Mouse (Mus musculus): ENCODE results near the gene Zcchc3. TPM values are rescaled to one million over a fixed set of nuclear protein-coding genes. Genes with fewer than 3 reads are reported as not detected.

Zcchc3 gene
- 5.2 TPM for polyA plus RNA-seq (2015; fragmentation: Illumina TruSeq; extraction: RNeasy Lipid Tissue Mini Kit (QIAGEN cat#74804); ENCODE audit: low read depth, low replicate concordance)

DNA sequence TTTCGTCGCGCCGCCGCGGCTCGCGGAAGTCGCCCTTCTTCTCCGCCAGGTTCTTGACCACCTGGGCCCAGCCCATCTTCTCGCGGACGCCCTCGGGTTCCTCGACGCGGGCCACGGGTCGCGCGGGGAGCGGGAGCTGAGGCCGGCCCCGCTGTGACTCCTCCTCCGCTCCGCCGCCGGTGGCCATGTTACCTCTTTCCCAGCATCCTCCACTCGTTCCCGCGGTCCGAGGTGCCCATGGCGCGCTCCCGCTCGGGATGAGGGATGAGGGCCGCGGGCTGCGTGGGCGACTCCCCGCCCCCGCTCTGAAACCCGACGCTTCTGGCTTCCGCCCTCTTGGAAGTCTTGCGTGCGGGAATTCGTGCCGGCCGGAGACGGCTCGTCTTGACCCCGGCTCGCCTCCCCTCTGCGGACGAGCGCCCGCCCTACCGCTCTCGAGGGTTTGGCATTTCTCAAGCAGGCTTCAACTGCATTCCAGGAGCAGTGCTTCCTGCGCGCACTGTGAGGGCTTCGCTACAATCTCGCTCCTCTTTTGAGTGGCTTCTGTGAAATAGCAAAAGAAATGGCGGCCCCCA lies at the start of gene Zcchc3:
Gene Zcchc3, minus strand, starts transcription at position 437 of the 575 bp plus-strand sequence.

DNA sequence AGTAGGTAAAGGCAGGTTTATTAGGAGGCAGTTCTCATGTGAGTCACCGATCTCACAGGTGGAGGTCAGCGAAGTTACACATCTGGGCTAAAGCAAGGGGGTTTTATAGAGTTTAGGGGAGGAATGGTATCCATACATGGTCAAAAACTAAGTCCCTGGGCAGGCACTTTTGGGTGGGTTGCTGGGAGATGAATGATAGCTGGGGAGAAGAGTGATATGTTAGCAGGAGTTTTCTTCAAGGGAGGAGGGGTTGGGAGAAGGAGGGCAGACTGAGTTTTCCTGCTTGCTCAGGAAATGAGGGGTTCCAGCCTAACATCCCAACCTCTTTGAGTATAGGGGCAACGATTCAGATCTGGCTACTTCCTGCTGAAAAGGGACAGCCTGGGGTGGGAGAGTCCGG lies 460 bp upstream of the Zcchc3 start, which contains the start of gene 6820408C15Rik:
Gene 6820408C15Rik, plus strand, starts transcription at position 301 of the 400 bp plus-strand sequence.

DNA sequence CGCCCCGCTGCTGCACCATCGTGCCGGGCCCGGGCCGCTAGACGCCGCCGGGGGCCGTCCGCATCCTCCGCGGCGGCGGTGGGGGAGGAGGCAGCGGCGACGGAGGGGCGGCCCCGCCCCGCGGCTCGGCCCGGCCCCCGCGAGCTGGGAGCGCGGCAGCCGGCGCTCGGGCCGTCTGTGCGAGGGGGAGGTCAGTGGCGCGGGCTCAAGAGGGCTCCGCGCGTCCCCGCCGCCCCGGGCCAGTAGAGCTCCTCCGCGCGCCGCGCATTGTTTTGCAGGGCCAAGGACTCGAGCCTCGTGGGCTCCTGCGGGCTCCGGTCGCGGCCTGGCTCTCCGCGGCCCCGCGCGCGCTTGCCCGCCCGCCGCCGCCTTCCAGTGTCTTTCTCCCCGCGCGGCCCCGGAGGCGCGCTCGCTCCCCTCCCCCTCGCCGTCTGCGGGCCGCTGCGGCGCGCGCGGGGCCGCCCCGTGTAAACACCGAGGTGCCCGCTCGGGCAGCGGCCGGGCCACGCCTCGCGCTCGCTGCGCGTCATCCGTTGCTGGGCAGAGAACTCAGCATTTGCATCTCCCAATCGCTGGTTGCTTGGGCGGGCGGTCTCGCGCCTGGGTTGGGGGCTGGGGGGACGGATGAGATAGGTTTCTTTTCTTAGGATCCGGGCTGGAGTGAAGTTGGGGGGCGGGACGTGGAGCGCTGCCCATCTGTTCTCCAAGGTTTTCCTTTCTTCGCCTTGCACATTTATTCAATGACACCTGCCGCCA lies 17.0 kb downstream of the Zcchc3 start, which contains the start of gene Sox12:
Gene Sox12, minus strand, starts transcription at position 384 of the 756 bp plus-strand sequence.

GRCm38 (mm10) chr2:152376345-152376741 lies 38.5 kb downstream of the Zcchc3 start, which contains the start of gene Nrsn2:
Gene Nrsn2 (minus strand): TSS chr2:152376638.

Other genes starting within 250 kb of the Zcchc3 start
- gene Csnk2a1, start 188.2 kb downstream of the Zcchc3 start, polyA plus RNA-seq (2015; fragmentation: Illumina TruSeq; extraction: RNeasy Lipid Tissue Mini Kit (QIAGEN cat#74804); ENCODE audit: low read depth, low replicate concordance), result 73.3 TPM
- 40.8 TPM for gene Tbc1d20, start 121.2 kb downstream of the Zcchc3 start, polyA plus RNA-seq (2015; fragmentation: Illumina TruSeq; extraction: RNeasy Lipid Tissue Mini Kit (QIAGEN cat#74804); ENCODE audit: low read depth, low replicate concordance)
- gene Rbck1, start 82.4 kb downstream of the Zcchc3 start, polyA plus RNA-seq (2015; fragmentation: Illumina TruSeq; extraction: RNeasy Lipid Tissue Mini Kit (QIAGEN cat#74804); ENCODE audit: low read depth, low replicate concordance), result 101 TPM
- gene Trib3, start 71.0 kb downstream of the Zcchc3 start, polyA plus RNA-seq (2015; fragmentation: Illumina TruSeq; extraction: RNeasy Lipid Tissue Mini Kit (QIAGEN cat#74804); ENCODE audit: low read depth, low replicate concordance), result 0.51 TPM
- 136 TPM for gene Nrsn2, start 38.4 kb downstream of the Zcchc3 start, polyA plus RNA-seq (2015; fragmentation: Illumina TruSeq; extraction: RNeasy Lipid Tissue Mini Kit (QIAGEN cat#74804); ENCODE audit: low read depth, low replicate concordance)
- 7.6 TPM for gene Sox12, start 17.0 kb downstream of the Zcchc3 start, polyA plus RNA-seq (2015; fragmentation: Illumina TruSeq; extraction: RNeasy Lipid Tissue Mini Kit (QIAGEN cat#74804); ENCODE audit: low read depth, low replicate concordance)
- 2.1 TPM for gene 6820408C15Rik, start 560 bp upstream of the Zcchc3 start, polyA plus RNA-seq (2015; fragmentation: Illumina TruSeq; extraction: RNeasy Lipid Tissue Mini Kit (QIAGEN cat#74804); ENCODE audit: low read depth, low replicate concordance)
- not detected for gene Defb23, start 49.6 kb upstream of the Zcchc3 start, polyA plus RNA-seq (2015; fragmentation: Illumina TruSeq; extraction: RNeasy Lipid Tissue Mini Kit (QIAGEN cat#74804); ENCODE audit: low read depth, low replicate concordance)
- gene Defb20, start 62.0 kb upstream of the Zcchc3 start, polyA plus RNA-seq (2015; fragmentation: Illumina TruSeq; extraction: RNeasy Lipid Tissue Mini Kit (QIAGEN cat#74804); ENCODE audit: low read depth, low replicate concordance), result not detected
- not detected for gene Defb22, start 75.1 kb upstream of the Zcchc3 start, polyA plus RNA-seq (2015; fragmentation: Illumina TruSeq; extraction: RNeasy Lipid Tissue Mini Kit (QIAGEN cat#74804); ENCODE audit: low read depth, low replicate concordance)
- not detected for gene Defb26, start 96.7 kb upstream of the Zcchc3 start, polyA plus RNA-seq (2015; fragmentation: Illumina TruSeq; extraction: RNeasy Lipid Tissue Mini Kit (QIAGEN cat#74804); ENCODE audit: low read depth, low replicate concordance)
- gene Defb28, start 103.2 kb upstream of the Zcchc3 start, polyA plus RNA-seq (2015; fragmentation: Illumina TruSeq; extraction: RNeasy Lipid Tissue Mini Kit (QIAGEN cat#74804); ENCODE audit: low read depth, low replicate concordance), result not detected
- not detected for gene Defb29, start 125.1 kb upstream of the Zcchc3 start, polyA plus RNA-seq (2015; fragmentation: Illumina TruSeq; extraction: RNeasy Lipid Tissue Mini Kit (QIAGEN cat#74804); ENCODE audit: low read depth, low replicate concordance)
- gene Gm17416, start 154.3 kb upstream of the Zcchc3 start, polyA plus RNA-seq (2015; fragmentation: Illumina TruSeq; extraction: RNeasy Lipid Tissue Mini Kit (QIAGEN cat#74804); ENCODE audit: low read depth, low replicate concordance), result not detected
- gene Defb21, start 157.7 kb upstream of the Zcchc3 start, polyA plus RNA-seq (2015; fragmentation: Illumina TruSeq; extraction: RNeasy Lipid Tissue Mini Kit (QIAGEN cat#74804); ENCODE audit: low read depth, low replicate concordance), result not detected
- not detected for gene Defb19, start 165.3 kb upstream of the Zcchc3 start, polyA plus RNA-seq (2015; fragmentation: Illumina TruSeq; extraction: RNeasy Lipid Tissue Mini Kit (QIAGEN cat#74804); ENCODE audit: low read depth, low replicate concordance)
- gene Defb45, start 184.4 kb upstream of the Zcchc3 start, polyA plus RNA-seq (2015; fragmentation: Illumina TruSeq; extraction: RNeasy Lipid Tissue Mini Kit (QIAGEN cat#74804); ENCODE audit: low read depth, low replicate concordance), result not detected
- not detected for gene Defb36, start 189.3 kb upstream of the Zcchc3 start, polyA plus RNA-seq (2015; fragmentation: Illumina TruSeq; extraction: RNeasy Lipid Tissue Mini Kit (QIAGEN cat#74804); ENCODE audit: low read depth, low replicate concordance)
- not detected for gene Defb25, start 208.0 kb upstream of the Zcchc3 start, polyA plus RNA-seq (2015; fragmentation: Illumina TruSeq; extraction: RNeasy Lipid Tissue Mini Kit (QIAGEN cat#74804); ENCODE audit: low read depth, low replicate concordance)
- gene Rem1, start 211.9 kb upstream of the Zcchc3 start, polyA plus RNA-seq (2015; fragmentation: Illumina TruSeq; extraction: RNeasy Lipid Tissue Mini Kit (QIAGEN cat#74804); ENCODE audit: low read depth, low replicate concordance), result 0.54 TPM

Data from brain, adult 10 weeks (tissue).